ENCODE assay signal across 26 mouse cellular contexts in genomic region chr12:75992946-75993345, GRCm38 (mm10).
DNase-seq lines count a peak whose midpoint lies in the region; ATAC-seq and TF ChIP-seq lines count a peak whose summit lies in the region.
"Had no signal": no experiment of that assay in that cellular context is flagged by ENCODE, and none has a peak within 500 bp of the region (broad histone marks: within the 10 kb centered on the region; RNA-seq: fewer than 3 reads in every experiment).

No protein-coding gene starts in this region.

- H3K9ac ChIP-seq in kidney, embryonic 14.5 days (ENCODE audit: low read depth, low read length) = no peak overlapping the region
- H3K9ac ChIP-seq: embryonic facial prominence, embryonic 13.5 days; forebrain, embryonic 12.5 days; forebrain, embryonic 15.5 days; heart, embryonic 12.5 days; heart, embryonic 15.5 days; hindbrain, embryonic 12.5 days; hindbrain, embryonic 15.5 days had no signal

- TF ChIP-seq CTCF in kidney, adult 2 months (conservative IDR thresholded peaks at IDR 0.05; ENCODE audit: insufficient read depth, insufficient read length, low read depth, low read length) = no peak

- no peak for TF ChIP-seq POLR2A in kidney, adult 2 months (IDR thresholded peaks at IDR 0.05; ENCODE audit: low read depth, low read length)

- peaks cover 13% of the 10 kb centered on the region for H3K36me3 ChIP-seq in kidney, adult 2 months (ENCODE audit: control insufficient read depth, insufficient read depth, low read length)
- H3K36me3 ChIP-seq in kidney, embryonic 14.5 days (ENCODE audit: control insufficient read depth, insufficient read depth, low read length) = peaks cover 25% of the 10 kb centered on the region
- H3K36me3 ChIP-seq: hindbrain, embryonic 15.5 days had no signal

- H3K27me3 ChIP-seq in kidney, adult 2 months (replicated peaks; ENCODE audit: control insufficient read depth, insufficient read depth, low read length) = no peaks in the 10 kb centered on the region
- H3K27me3 ChIP-seq in kidney, embryonic 14.5 days (ENCODE audit: control insufficient read depth, insufficient read depth, low read length) = no peaks in the 10 kb centered on the region
- H3K27me3 ChIP-seq: embryonic facial prominence, embryonic 13.5 days; forebrain, embryonic 12.5 days; forebrain, embryonic 15.5 days; heart, embryonic 12.5 days; heart, embryonic 15.5 days; hindbrain, embryonic 12.5 days; hindbrain, embryonic 15.5 days had no signal

- H3K4me3 ChIP-seq in kidney, adult 2 months (ENCODE audit: insufficient read depth, low read depth, low read length) = no peak overlapping the region
- H3K4me3 ChIP-seq in kidney, embryonic 14.5 days (ENCODE audit: low read length) = no peak overlapping the region
- H3K4me3 ChIP-seq: embryonic facial prominence, embryonic 10.5 days; embryonic facial prominence, embryonic 13.5 days; erythroblast, embryonic 14.5 days; forebrain, embryonic 12.5 days; forebrain, embryonic 15.5 days; heart, embryonic 12.5 days; heart, embryonic 15.5 days; hindbrain, embryonic 12.5 days; hindbrain, embryonic 15.5 days had no signal

- no peak for ATAC-seq in kidney, embryonic 14.5 days (ENCODE audit: low FRiP score, low TSS enrichment)
- ATAC-seq: CD4-positive, CD25-positive, alpha-beta regulatory T cell, adult 4 months; forebrain, embryonic 15.5 days had no signal

- no peaks in the 10 kb centered on the region for H3K9me3 ChIP-seq in kidney, embryonic 14.5 days (ENCODE audit: control insufficient read depth, low read length)
- H3K9me3 ChIP-seq: embryonic facial prominence, embryonic 10.5 days; embryonic facial prominence, embryonic 13.5 days; forebrain, embryonic 12.5 days; forebrain, embryonic 15.5 days; heart, embryonic 12.5 days; heart, embryonic 15.5 days; hindbrain, embryonic 12.5 days; hindbrain, embryonic 15.5 days had no signal

- intact Hi-C loops in heart, postnatal 10 days (cut with DNase I) = no loop called here

- H3K4me2 ChIP-seq in kidney, embryonic 14.5 days (replicated peaks; ENCODE audit: low read depth, low read length) = no peak overlapping the region
- H3K4me2 ChIP-seq: embryonic facial prominence, embryonic 13.5 days; forebrain, embryonic 12.5 days; forebrain, embryonic 15.5 days; heart, embryonic 12.5 days; heart, embryonic 15.5 days; hindbrain, embryonic 12.5 days; hindbrain, embryonic 15.5 days had no signal

- WGBS in kidney, adult 2 months = 62% methylated on average over 4 of the region's 4 CpGs
- WGBS in kidney, embryonic 14.5 days = 86% methylated on average over 4 of the region's 4 CpGs

- peak; percentile 75 for DNase-seq in kidney, adult 2 months
- DNase-seq in kidney, adult 9 months = peak; percentile 62
- peak; percentile 48 for DNase-seq in kidney, postnatal 14 days
- no peak for DNase-seq in heart, postnatal 10 days
- no peak for DNase-seq in left cerebral cortex, adult 11 months (ENCODE audit: low spot score)
- DNase-seq: adrenal gland, adult 8-10 months; adrenal gland, postnatal 25 days; cerebellum, adult 11-12 months; cerebellum, adult 8-10 months; cerebellum, postnatal 36 days; embryo, embryonic 11 days; gastrocnemius, postnatal 25 days; heart, adult 18-20 months; heart, postnatal 14 days; heart, postnatal 4 days had no signal

- H3K27ac ChIP-seq in kidney, adult 2 months (ENCODE audit: insufficient read depth, low read depth, low read length) = peak overlapping the region; percentile 51; the same call in 1 of the 2 replicates
- H3K27ac ChIP-seq in kidney, embryonic 14.5 days (ENCODE audit: low read depth, low read length) = no peak overlapping the region
- H3K27ac ChIP-seq: embryonic facial prominence, embryonic 10.5 days; embryonic facial prominence, embryonic 13.5 days; forebrain, embryonic 12.5 days; forebrain, embryonic 15.5 days; heart, embryonic 15.5 days; hindbrain, embryonic 12.5 days; hindbrain, embryonic 15.5 days had no signal

- peaks cover 19% of the 10 kb centered on the region for H3K4me1 ChIP-seq in kidney, adult 2 months (ENCODE audit: control insufficient read depth, insufficient read depth, low read length)
- no peaks in the 10 kb centered on the region for H3K4me1 ChIP-seq in kidney, embryonic 14.5 days (ENCODE audit: control insufficient read depth, insufficient read depth, low read length)
- H3K4me1 ChIP-seq: embryonic facial prominence, embryonic 10.5 days; embryonic facial prominence, embryonic 13.5 days; forebrain, embryonic 12.5 days; forebrain, embryonic 15.5 days; hindbrain, embryonic 12.5 days; hindbrain, embryonic 15.5 days had no signal

Comparison
In these comparisons a context has a peak if more than half of its experiments do, and no peak if none do; other contexts are left out.
1. DNase-seq: peak in kidney, adult 2 months (single experiment), kidney, adult 9 months (single experiment) and kidney, postnatal 14 days (single experiment); none in heart, postnatal 10 days (0 of 2) and left cerebral cortex, adult 11 months (single experiment).